Mouse (Mus musculus): ENCODE results near the gene Acsl5. TPM values are rescaled to one million over a fixed set of nuclear protein-coding genes. Genes with fewer than 3 reads are reported as not detected.

Gene Acsl5
- polyA plus RNA-seq, 1 experiment from 2014 or later, result 20.9 TPM

- no peak for DNase-seq (ENCODE audit: low spot score)
- no peak overlapping the region for H3K4me3 ChIP-seq (ENCODE audit: low read depth, low read length)
- H3K4me1 ChIP-seq (replicated peaks; ENCODE audit: control insufficient read depth, insufficient read depth, low read length), result no peaks in the 10 kb centered on the region
- H3K4me2 ChIP-seq (ENCODE audit: low read depth, low read length, severe bottlenecking), result no peak overlapping the region
- ATAC-seq (replicated peaks; ENCODE audit: low FRiP score), result no peak
- H3K27me3 ChIP-seq (ENCODE audit: control insufficient read depth, insufficient read depth, low read length), result no peaks in the 10 kb centered on the region
- H3K27ac ChIP-seq (ENCODE audit: low read depth, low read length), result no peak overlapping the region
- H3K9ac ChIP-seq (ENCODE audit: low read length), result no peak overlapping the region
- WGBS, result 90% methylated on average over 4 of the region's 4 CpGs
- no peaks in the 10 kb centered on the region; the same call in 1 of the 2 replicates for H3K36me3 ChIP-seq (ENCODE audit: control insufficient read depth, insufficient read depth, low read length)
- H3K9me3 ChIP-seq (ENCODE audit: control insufficient read depth, low read length), result no peaks in the 10 kb centered on the region
Observed at GRCm38 (mm10) chr19:55286034-55286433, 34.3 kb downstream of the Acsl5 start.

- Histone ChIP-seq H3K4me1 (replicated peaks; ENCODE audit: control insufficient read depth, insufficient read depth, low read length) (no peaks in the 10 kb centered on the region), H3K27ac (ENCODE audit: low read depth, low read length) (no peak overlapping the region)
Observed at GRCm38 (mm10) chr19:55288974-55289373, 37.2 kb downstream of the Acsl5 start.

GRCm38 (mm10) chr19:55290621-55291270, 39.0 kb downstream of the Acsl5 start:
- DNase-seq (ENCODE audit: low spot score), result no peak
- Histone ChIP-seq H3K9me3 (ENCODE audit: control insufficient read depth, low read length) (no peaks in the 10 kb centered on the region), H3K4me1 (replicated peaks; ENCODE audit: control insufficient read depth, insufficient read depth, low read length) (no peaks in the 10 kb centered on the region), H3K36me3 (ENCODE audit: control insufficient read depth, insufficient read depth, low read length) (no peaks in the 10 kb centered on the region; the same call in 1 of the 2 replicates), H3K4me3 (ENCODE audit: low read depth, low read length) (no peak overlapping the region), H3K4me2 (ENCODE audit: low read depth, low read length, severe bottlenecking) (no peak overlapping the region), H3K9ac (ENCODE audit: low read length) (no peak overlapping the region), H3K27ac (ENCODE audit: low read depth, low read length) (no peak overlapping the region), H3K27me3 (ENCODE audit: control insufficient read depth, insufficient read depth, low read length) (no peaks in the 10 kb centered on the region)
- ATAC-seq (replicated peaks; ENCODE audit: low FRiP score), result no peak
- WGBS, result 92% methylated on average over 2 of the region's 2 CpGs

More at GRCm38 (mm10) chr19:55288974-55289373, 37.2 kb downstream of the Acsl5 start:
- Histone ChIP-seq H3K27me3 (ENCODE audit: control insufficient read depth, insufficient read depth, low read length) (no peaks in the 10 kb centered on the region), H3K36me3 (ENCODE audit: control insufficient read depth, insufficient read depth, low read length) (no peaks in the 10 kb centered on the region; the same call in 1 of the 2 replicates), H3K9ac (ENCODE audit: low read length) (no peak overlapping the region), H3K9me3 (ENCODE audit: control insufficient read depth, low read length) (no peaks in the 10 kb centered on the region), H3K4me2 (ENCODE audit: low read depth, low read length, severe bottlenecking) (no peak overlapping the region), H3K4me3 (ENCODE audit: low read depth, low read length) (no peak overlapping the region)
- DNase-seq (ENCODE audit: low spot score), result no peak
- no peak for ATAC-seq (replicated peaks; ENCODE audit: low FRiP score)

GRCm38 (mm10) chr19:55292210-55292850, 40.6 kb downstream of the Acsl5 start:
- ATAC-seq (replicated peaks; ENCODE audit: low FRiP score) (no peak), DNase-seq (ENCODE audit: low spot score) (no peak)
- Histone ChIP-seq H3K36me3 (ENCODE audit: control insufficient read depth, insufficient read depth, low read length) (no peaks in the 10 kb centered on the region; the same call in 1 of the 2 replicates), H3K4me2 (ENCODE audit: low read depth, low read length, severe bottlenecking) (no peak overlapping the region), H3K4me1 (replicated peaks; ENCODE audit: control insufficient read depth, insufficient read depth, low read length) (no peaks in the 10 kb centered on the region), H3K27ac (ENCODE audit: low read depth, low read length) (no peak overlapping the region), H3K9ac (ENCODE audit: low read length) (no peak overlapping the region), H3K27me3 (ENCODE audit: control insufficient read depth, insufficient read depth, low read length) (no peaks in the 10 kb centered on the region), H3K9me3 (ENCODE audit: control insufficient read depth, low read length) (no peaks in the 10 kb centered on the region), H3K4me3 (ENCODE audit: low read depth, low read length) (no peak overlapping the region)
- WGBS, result 89% methylated on average over 2 of the region's 2 CpGs

DNA sequence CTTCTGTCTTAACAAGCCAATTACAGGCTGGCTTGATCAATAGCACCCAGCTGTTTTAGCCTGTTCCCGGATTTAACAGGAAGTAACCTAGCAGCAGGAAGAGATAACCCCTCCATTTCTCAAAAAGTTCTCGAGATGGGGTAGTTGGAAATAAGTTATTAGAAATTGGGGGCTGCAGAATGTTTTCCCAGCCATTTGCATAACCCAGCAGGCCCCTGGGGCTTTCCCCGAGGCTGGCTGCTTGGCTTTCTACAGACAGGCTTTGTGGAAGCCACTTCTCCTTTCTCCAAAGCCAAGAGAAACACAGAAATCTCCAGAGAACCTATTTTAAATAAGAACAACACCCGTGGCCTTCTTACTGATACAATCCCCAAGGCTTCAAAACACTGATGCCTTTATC, 41.4 kb downstream of the Acsl5 start:
- ATAC-seq (replicated peaks; ENCODE audit: low FRiP score) (no peak), DNase-seq (ENCODE audit: low spot score) (no peak)
- Histone ChIP-seq H3K9ac (ENCODE audit: low read length) (no peak overlapping the region), H3K27ac (ENCODE audit: low read depth, low read length) (no peak overlapping the region), H3K36me3 (ENCODE audit: control insufficient read depth, insufficient read depth, low read length) (no peaks in the 10 kb centered on the region; the same call in 1 of the 2 replicates), H3K27me3 (ENCODE audit: control insufficient read depth, insufficient read depth, low read length) (no peaks in the 10 kb centered on the region), H3K4me2 (ENCODE audit: low read depth, low read length, severe bottlenecking) (no peak overlapping the region), H3K9me3 (ENCODE audit: control insufficient read depth, low read length) (no peaks in the 10 kb centered on the region), H3K4me1 (replicated peaks; ENCODE audit: control insufficient read depth, insufficient read depth, low read length) (no peaks in the 10 kb centered on the region), H3K4me3 (ENCODE audit: low read depth, low read length) (no peak overlapping the region)
- 14% methylated on average over 4 of the region's 4 CpGs for WGBS

GRCm38 (mm10) chr19:55295075-55295474, 43.3 kb downstream of the Acsl5 start:
- no peaks in the 10 kb centered on the region for H3K9me3 ChIP-seq (ENCODE audit: control insufficient read depth, low read length)
- H3K4me1 ChIP-seq (replicated peaks; ENCODE audit: control insufficient read depth, insufficient read depth, low read length), result no peaks in the 10 kb centered on the region
- no peak for ATAC-seq (replicated peaks; ENCODE audit: low FRiP score)
- no peak overlapping the region for H3K9ac ChIP-seq (ENCODE audit: low read length)
- no peaks in the 10 kb centered on the region; the same call in 1 of the 2 replicates for H3K36me3 ChIP-seq (ENCODE audit: control insufficient read depth, insufficient read depth, low read length)
- no peaks in the 10 kb centered on the region for H3K27me3 ChIP-seq (ENCODE audit: control insufficient read depth, insufficient read depth, low read length)
- no peak overlapping the region for H3K4me2 ChIP-seq (ENCODE audit: low read depth, low read length, severe bottlenecking)
- H3K4me3 ChIP-seq (ENCODE audit: low read depth, low read length), result no peak overlapping the region
- DNase-seq (ENCODE audit: low spot score), result no peak
- 92% methylated on average over 9 of the region's 9 CpGs for WGBS
- H3K27ac ChIP-seq (ENCODE audit: low read depth, low read length), result no peak overlapping the region

- Histone ChIP-seq H3K9me3 (ENCODE audit: control insufficient read depth, low read length) (no peaks in the 10 kb centered on the region), H3K27ac (ENCODE audit: low read depth, low read length) (no peak overlapping the region), H3K4me2 (ENCODE audit: low read depth, low read length, severe bottlenecking) (no peak overlapping the region), H3K4me3 (ENCODE audit: low read depth, low read length) (no peak overlapping the region), H3K9ac (ENCODE audit: low read length) (no peak overlapping the region), H3K36me3 (ENCODE audit: control insufficient read depth, insufficient read depth, low read length) (no peaks in the 10 kb centered on the region; the same call in 1 of the 2 replicates), H3K4me1 (replicated peaks; ENCODE audit: control insufficient read depth, insufficient read depth, low read length) (no peaks in the 10 kb centered on the region), H3K27me3 (ENCODE audit: control insufficient read depth, insufficient read depth, low read length) (no peaks in the 10 kb centered on the region)
- DNase-seq (ENCODE audit: low spot score) (no peak), ATAC-seq (replicated peaks; ENCODE audit: low FRiP score) (no peak)
- WGBS, result 91% methylated on average over 3 of the region's 3 CpGs
Observed at GRCm38 (mm10) chr19:55295556-55295955, 43.8 kb downstream of the Acsl5 start.

- Histone ChIP-seq H3K9ac (ENCODE audit: low read length) (no peak overlapping the region), H3K4me3 (ENCODE audit: low read depth, low read length) (no peak overlapping the region), H3K9me3 (ENCODE audit: control insufficient read depth, low read length) (no peaks in the 10 kb centered on the region), H3K27ac (ENCODE audit: low read depth, low read length) (no peak overlapping the region), H3K4me1 (replicated peaks; ENCODE audit: control insufficient read depth, insufficient read depth, low read length) (no peaks in the 10 kb centered on the region), H3K36me3 (ENCODE audit: control insufficient read depth, insufficient read depth, low read length) (no peaks in the 10 kb centered on the region; the same call in 1 of the 2 replicates), H3K27me3 (ENCODE audit: control insufficient read depth, insufficient read depth, low read length) (no peaks in the 10 kb centered on the region), H3K4me2 (ENCODE audit: low read depth, low read length, severe bottlenecking) (no peak overlapping the region)
- 90% methylated on average over 2 of the region's 2 CpGs for WGBS
- ATAC-seq (replicated peaks; ENCODE audit: low FRiP score) (no peak), DNase-seq (ENCODE audit: low spot score) (no peak)
Observed at GRCm38 (mm10) chr19:55296301-55296700, 44.6 kb downstream of the Acsl5 start.

- H3K9ac ChIP-seq (ENCODE audit: low read length), result no peak overlapping the region
- H3K27ac ChIP-seq (ENCODE audit: low read depth, low read length), result no peak overlapping the region
- ATAC-seq (replicated peaks; ENCODE audit: low FRiP score) (no peak), DNase-seq (ENCODE audit: low spot score) (no peak)
- no peak overlapping the region for H3K4me3 ChIP-seq (ENCODE audit: low read depth, low read length)
- no peaks in the 10 kb centered on the region for H3K9me3 ChIP-seq (ENCODE audit: control insufficient read depth, low read length)
- no peak overlapping the region for H3K4me2 ChIP-seq (ENCODE audit: low read depth, low read length, severe bottlenecking)
- H3K27me3 ChIP-seq (ENCODE audit: control insufficient read depth, insufficient read depth, low read length), result no peaks in the 10 kb centered on the region
- no peaks in the 10 kb centered on the region for H3K4me1 ChIP-seq (replicated peaks; ENCODE audit: control insufficient read depth, insufficient read depth, low read length)
- 91% methylated on average over 2 of the region's 2 CpGs for WGBS
- H3K36me3 ChIP-seq (ENCODE audit: control insufficient read depth, insufficient read depth, low read length), result no peaks in the 10 kb centered on the region; the same call in 1 of the 2 replicates
Observed at GRCm38 (mm10) chr19:55297489-55297888, 45.8 kb downstream of the Acsl5 start.

Data from forebrain, embryonic 11.5 days (tissue).